Mouse (Mus musculus) kidney, postnatal 4 days (tissue): ENCODE data around the gene Rhot1.
"Not testable (repeated sequence)": the region's sequence is repeated elsewhere in the genome, so short reads cannot be mapped to it uniquely, and the experiment has no call there.

Experiments used
- DNase-seq, 2 experiments: peaks; one replicate each; pipeline ENCODE4 v3.0.0; 2021; ENCODE audit warnings: mixed read lengths in 2 of 2

Gene Rhot1

GRCm38 (mm10) chr11:80196351-80196750 is 12.5 kb upstream of the Rhot1 start:
- DNase-seq = no peak

GRCm38 (mm10) chr11:80199316-80199715 is 9.5 kb upstream of the Rhot1 start:
- no peak for DNase-seq

GRCm38 (mm10) chr11:80199773-80200172 is 9.0 kb upstream of the Rhot1 start:
- no peak for DNase-seq

GRCm38 (mm10) chr11:80200326-80200725 is 8.5 kb upstream of the Rhot1 start:
- peak; percentile 46 to 55 for DNase-seq

- no peak for DNase-seq
Measured at GRCm38 (mm10) chr11:80202296-80202695, 6.5 kb upstream of the Rhot1 start.

- DNase-seq = no peak
Measured at GRCm38 (mm10) chr11:80204037-80204436, 4.8 kb upstream of the Rhot1 start.

- DNase-seq = no peak
Measured at GRCm38 (mm10) chr11:80204941-80205340, 3.9 kb upstream of the Rhot1 start.

GRCm38 (mm10) chr11:80208465-80208859 is 357 bp upstream of the Rhot1 start:
- DNase-seq = no peak

GRCm38 (mm10) chr11:80210321-80210720 is 1.5 kb downstream of the Rhot1 start:
- DNase-seq = no peak

- no peak for DNase-seq
Measured at GRCm38 (mm10) chr11:80212282-80212681, 3.5 kb downstream of the Rhot1 start.

- DNase-seq = peak in 1 of 2 experiments; percentile 6
Measured at GRCm38 (mm10) chr11:80215291-80215690, 6.5 kb downstream of the Rhot1 start.

GRCm38 (mm10) chr11:80218657-80219293 is 10.0 kb downstream of the Rhot1 start:
- peak in 1 of 2 experiments; percentile 11 for DNase-seq

GRCm38 (mm10) chr11:80230066-80230465 is 21.2 kb downstream of the Rhot1 start:
- not testable (repeated sequence) for DNase-seq

GRCm38 (mm10) chr11:80237278-80237677 is 28.5 kb downstream of the Rhot1 start:
- DNase-seq = no peak

- DNase-seq = no peak
Measured at GRCm38 (mm10) chr11:80238306-80238705, 29.5 kb downstream of the Rhot1 start.

GRCm38 (mm10) chr11:80247026-80247425 is 38.2 kb downstream of the Rhot1 start:
- no peak for DNase-seq

- no peak for DNase-seq
Measured at GRCm38 (mm10) chr11:80248531-80248930, 39.7 kb downstream of the Rhot1 start.

GRCm38 (mm10) chr11:80264137-80264536 is 55.3 kb downstream of the Rhot1 start:
- DNase-seq = no peak

- DNase-seq = no peak
Measured at GRCm38 (mm10) chr11:80271096-80271495, 62.3 kb downstream of the Rhot1 start.

GRCm38 (mm10) chr11:80275011-80275410 is 66.2 kb downstream of the Rhot1 start:
- no peak for DNase-seq

- DNase-seq = no peak
Measured at GRCm38 (mm10) chr11:80278054-80278453, 69.2 kb downstream of the Rhot1 start.

- DNase-seq = peak; percentile 47 to 55
Measured at GRCm38 (mm10) chr11:80283786-80284185, 75.0 kb downstream of the Rhot1 start.

GRCm38 (mm10) chr11:80284641-80285040 is 75.8 kb downstream of the Rhot1 start:
- DNase-seq = no peak

- DNase-seq = peak; percentile 80 to 82
Measured at GRCm38 (mm10) chr11:80287150-80287549, 78.3 kb downstream of the Rhot1 start.
